Mouse (Mus musculus): ENCODE measurements around the gene Fzr1.

- TF ChIP-seq CTCF (conservative IDR thresholded peaks at IDR 0.05; ENCODE audit: low read length): no peak
- no peak for TF ChIP-seq POU5F1 (IDR thresholded peaks at IDR 0.05; ENCODE audit: borderline replicate concordance, low read length)
Observed at GRCm38 (mm10) chr10:81367207-81367495, 11.2 kb downstream of the Fzr1 start.
